Mouse (Mus musculus) neutrophil, adult 5-6 weeks (primary cell): ENCODE results near the gene Lrrc4. TPM values are rescaled to one million over a fixed set of nuclear protein-coding genes. Genes with fewer than 3 reads are reported as not detected.

Experiments used
- total RNA-seq: library from RNA; stranded (forward); fragments of 200-1000 nt; gene quantifications from 2 replicates; pipeline ENCODE4 v1.2.3, GENCODE M21; 2017

The Lrrc4 gene
- total RNA-seq, 1 experiment from 2014 or later, result not detected

Other genes with a start within 250 kb of the Lrrc4 start
- not detected in 2 replicates for gene Lep, start 228.5 kb upstream of the Lrrc4 start, total RNA-seq